Mouse (Mus musculus) thymus, postnatal 4 days (tissue): ENCODE results near the gene Trappc10.

Experiments used
- DNase-seq: peaks from one replicate; pipeline ENCODE4 v3.0.0; 2021

The Trappc10 gene

GRCm38 (mm10) chr10:78255646-78256059, 11.2 kb upstream of the Trappc10 start:
- DNase-seq: no peak

GRCm38 (mm10) chr10:78247206-78247605, 2.8 kb upstream of the Trappc10 start:
- DNase-seq: no peak

GRCm38 (mm10) chr10:78246725-78247124, 2.3 kb upstream of the Trappc10 start:
- no peak for DNase-seq

GRCm38 (mm10) chr10:78245225-78245547, 745 bp upstream of the Trappc10 start:
- no peak for DNase-seq

GRCm38 (mm10) chr10:78244058-78244437, 393 bp downstream of the Trappc10 start:
- DNase-seq: peak; percentile 55

GRCm38 (mm10) chr10:78238926-78239325, 5.5 kb downstream of the Trappc10 start:
- no peak for DNase-seq

- no peak for DNase-seq
These were observed 6.1 kb downstream of the Trappc10 start for GRCm38 (mm10) chr10:78238297-78238696.

GRCm38 (mm10) chr10:78237809-78238208, 6.6 kb downstream of the Trappc10 start:
- DNase-seq: no peak

- DNase-seq: no peak
These were observed 7.4 kb downstream of the Trappc10 start for GRCm38 (mm10) chr10:78236885-78237629.

- no peak for DNase-seq
These were observed 10.7 kb downstream of the Trappc10 start for GRCm38 (mm10) chr10:78233756-78234155.

GRCm38 (mm10) chr10:78233161-78233560, 11.3 kb downstream of the Trappc10 start:
- DNase-seq: no peak

GRCm38 (mm10) chr10:78232301-78232980, 12.0 kb downstream of the Trappc10 start:
- peak; percentile 24 for DNase-seq

- no peak for DNase-seq
These were observed 15.9 kb downstream of the Trappc10 start for GRCm38 (mm10) chr10:78228560-78228928.

GRCm38 (mm10) chr10:78227875-78228559, 16.4 kb downstream of the Trappc10 start:
- no peak for DNase-seq

GRCm38 (mm10) chr10:78224136-78224535, 20.3 kb downstream of the Trappc10 start:
- no peak for DNase-seq

- DNase-seq: no peak
These were observed 21.5 kb downstream of the Trappc10 start for GRCm38 (mm10) chr10:78222908-78223307.

GRCm38 (mm10) chr10:78221315-78221714, 23.1 kb downstream of the Trappc10 start:
- DNase-seq: no peak

GRCm38 (mm10) chr10:78219528-78219927, 24.9 kb downstream of the Trappc10 start:
- no peak for DNase-seq

- no peak for DNase-seq
These were observed 25.9 kb downstream of the Trappc10 start for GRCm38 (mm10) chr10:78218576-78218975.

GRCm38 (mm10) chr10:78216376-78217083, 27.9 kb downstream of the Trappc10 start:
- DNase-seq: no peak

GRCm38 (mm10) chr10:78214371-78214770, 30.1 kb downstream of the Trappc10 start:
- DNase-seq: no peak

- peak; percentile 65 for DNase-seq
These were observed 33.1 kb downstream of the Trappc10 start for GRCm38 (mm10) chr10:78211311-78211710.

GRCm38 (mm10) chr10:78201182-78201581, 43.3 kb downstream of the Trappc10 start:
- DNase-seq: no peak
